Mouse (Mus musculus) E14TG2a.4 (cell line): ENCODE measurements around the gene Bsph1.
"Not testable (repeated sequence)": the region's sequence is repeated elsewhere in the genome, so short reads cannot be mapped to it uniquely, and the experiment has no call there.

Experiments
- H3K27me3 ChIP-seq: 2 replicates; pipeline ENCODE4 v1.6.1; 2014; ENCODE audit warnings: low read length, control low read depth; ENCODE audit not compliant: insufficient read depth
- H3K36me3 ChIP-seq: 2 replicates; pipeline ENCODE4 v1.6.1; 2014; ENCODE audit warnings: low read length, control low read depth; ENCODE audit not compliant: insufficient read depth
- H3K4me1 ChIP-seq: replicated peaks from 2 replicates; pipeline ENCODE4 v1.6.1; 2014; ENCODE audit warnings: low read depth, low read length, control low read depth
- H3K4me3 ChIP-seq: replicated peaks from 2 replicates; pipeline ENCODE4 v1.5.1; 2014; ENCODE audit warnings: mild to moderate bottlenecking, low read length
- H3K9me3 ChIP-seq: 2 replicates; pipeline ENCODE4 v1.6.1; 2014; ENCODE audit warnings: low read length, control low read depth
- CTCF ChIP-seq: conservative IDR thresholded peaks from 2 replicates; pipeline ENCODE4 v1.5.1; 2014; ENCODE audit warnings: low read length
- POU5F1 ChIP-seq: IDR thresholded peaks from 2 replicates; pipeline ENCODE4 v1.6.1; 2014; ENCODE audit warnings: low read length, borderline replicate concordance

Gene Bsph1

GRCm38 (mm10) chr7:13450541-13450940 lies at the start of gene Bsph1:
Gene Bsph1 (plus strand): TSS chr7:13450841.
- not testable (repeated sequence) for H3K27me3 ChIP-seq

GRCm38 (mm10) chr7:13511539-13511938 lies 60.9 kb downstream of the Bsph1 start:
- H3K4me1 ChIP-seq: no peaks in the 10 kb centered on the region
- peak; percentile 23; the same call in 1 of the 2 replicates for TF ChIP-seq CTCF
- no peak for TF ChIP-seq POU5F1

More at GRCm38 (mm10) chr7:13450541-13450940, at the start of gene Bsph1:
- H3K36me3 ChIP-seq, H3K4me3 ChIP-seq, H3K9me3 ChIP-seq, H3K4me1 ChIP-seq: not testable (repeated sequence)

More at GRCm38 (mm10) chr7:13511539-13511938, 60.9 kb downstream of the Bsph1 start:
- Histone ChIP-seq H3K4me3 (no peak overlapping the region), H3K9me3 (no peaks in the 10 kb centered on the region; the same call in 1 of the 2 replicates), H3K36me3 (no peaks in the 10 kb centered on the region), H3K27me3 (no peaks in the 10 kb centered on the region)
